Mouse (Mus musculus): Measurements from ENCODE around the gene 1110032F04Rik.
"Not testable (repeated sequence)": the region's sequence is repeated elsewhere in the genome, so short reads cannot be mapped to it uniquely, and the experiment has no call there.

The 1110032F04Rik gene

GRCm38 (mm10) chr3:68869211-68869690, at the start of gene 1110032F04Rik:
1110032F04Rik (plus strand) TSS chr3:68869586.
- peak; percentile 25 to 70 for DNase-seq

GRCm38 (mm10) chr3:68821406-68821805, 48.0 kb upstream of the 1110032F04Rik start:
- peak; percentile 7 to 42 for DNase-seq

- DNase-seq, result peak; percentile 58 to 66
Measured at GRCm38 (mm10) chr3:68821926-68822341, 47.5 kb upstream of the 1110032F04Rik start.

GRCm38 (mm10) chr3:68823876-68824764, 45.3 kb upstream of the 1110032F04Rik start:
- peak; percentile 36 to 53 for DNase-seq

- no peak for DNase-seq
Measured at GRCm38 (mm10) chr3:68824765-68825090, 44.7 kb upstream of the 1110032F04Rik start.

- peak; percentile 4 to 20 for DNase-seq
Measured at GRCm38 (mm10) chr3:68825151-68825550, 44.2 kb upstream of the 1110032F04Rik start.

GRCm38 (mm10) chr3:68827671-68828070, 41.7 kb upstream of the 1110032F04Rik start:
- DNase-seq, result no peak

GRCm38 (mm10) chr3:68829944-68830343, 39.4 kb upstream of the 1110032F04Rik start:
- no peak for DNase-seq

GRCm38 (mm10) chr3:68836857-68837499, 32.4 kb upstream of the 1110032F04Rik start:
- DNase-seq, result no peak

GRCm38 (mm10) chr3:68840206-68840605, 29.2 kb upstream of the 1110032F04Rik start:
- DNase-seq, result no peak

GRCm38 (mm10) chr3:68844025-68844424, 25.4 kb upstream of the 1110032F04Rik start:
- no peak for DNase-seq

- DNase-seq, result no peak
Measured at GRCm38 (mm10) chr3:68848323-68848722, 21.1 kb upstream of the 1110032F04Rik start.

GRCm38 (mm10) chr3:68852414-68852813, 17.0 kb upstream of the 1110032F04Rik start:
- no peak for DNase-seq

- DNase-seq, result peak; percentile 24 to 58
Measured at GRCm38 (mm10) chr3:68869691-68870567, 543 bp downstream of the 1110032F04Rik start.

- peak in 1 of 2 experiments; percentile 4 for DNase-seq
Measured at GRCm38 (mm10) chr3:68870568-68870950, 1.2 kb downstream of the 1110032F04Rik start.

GRCm38 (mm10) chr3:68874079-68874478, 4.7 kb downstream of the 1110032F04Rik start:
- DNase-seq, result no peak

- no peak for DNase-seq
Measured at GRCm38 (mm10) chr3:68886845-68887244, 17.5 kb downstream of the 1110032F04Rik start.

GRCm38 (mm10) chr3:68895426-68895825, 26.0 kb downstream of the 1110032F04Rik start:
- DNase-seq, result no peak

GRCm38 (mm10) chr3:68897154-68897553, 27.8 kb downstream of the 1110032F04Rik start:
- no peak for DNase-seq

GRCm38 (mm10) chr3:68902636-68903035, 33.2 kb downstream of the 1110032F04Rik start:
- DNase-seq, result not testable (repeated sequence)

GRCm38 (mm10) chr3:68904902-68905778, 35.8 kb downstream of the 1110032F04Rik start:
- no peak for DNase-seq

- DNase-seq, result no peak
Measured at GRCm38 (mm10) chr3:68907509-68907908, 38.1 kb downstream of the 1110032F04Rik start.
